Mouse (Mus musculus) bone marrow macrophage, adult 2 months (primary cell): ENCODE measurements around the gene Ciita.

Source experiments
- CTCF ChIP-seq: IDR thresholded peaks from 2 replicates; pipeline ENCODE4 v1.5.1; 2012; ENCODE audit warnings: low read depth, mild to moderate bottlenecking, low read length, moderate library complexity
- POLR2A ChIP-seq: IDR thresholded peaks from 2 replicates; pipeline ENCODE4 v1.6.1; 2012; ENCODE audit warnings: mild to moderate bottlenecking, low read depth, low read length, borderline replicate concordance

GRCm38 (mm10) chr16:10431911-10432310, 47.9 kb upstream of the Ciita start:
- TF ChIP-seq CTCF (no peak), POLR2A (no peak)
